Mouse (Mus musculus) thymus, adult 2 months (tissue): ENCODE results near the gene Ncoa3. TPM values are rescaled to one million over a fixed set of nuclear protein-coding genes. Genes with fewer than 3 reads are reported as not detected.
"Not testable (repeated sequence)": the region's sequence is repeated elsewhere in the genome, so short reads cannot be mapped to it uniquely, and the experiment has no call there.

Experiments used
- DNase-seq: peaks from one replicate; pipeline ENCODE4 v3.0.0; 2021
- H3K27ac ChIP-seq: fragments of 200-500 bp; 2 replicates; pipeline ENCODE4 v1.5.1; 2012; ENCODE audit warnings: low read length, control low read depth; ENCODE audit not compliant: control insufficient read depth, insufficient read depth
- H3K27me3 ChIP-seq: fragments of 200-500 bp; 2 replicates; pipeline ENCODE4 v1.6.1; 2012; ENCODE audit warnings: mild to moderate bottlenecking, low read length, moderate library complexity, mixed read lengths; ENCODE audit not compliant: control insufficient read depth, insufficient read depth
- H3K36me3 ChIP-seq: fragments of 200-500 bp; 2 replicates; pipeline ENCODE4 v1.6.1; 2012; ENCODE audit warnings: mild to moderate bottlenecking, low read length, moderate library complexity; ENCODE audit not compliant: control insufficient read depth, insufficient read depth
- H3K4me1 ChIP-seq: fragments of 200-500 bp; replicated peaks from 2 replicates; pipeline ENCODE4 v1.6.1; 2012; ENCODE audit warnings: low read length; ENCODE audit not compliant: control insufficient read depth, insufficient read depth
- H3K4me3 ChIP-seq: fragments of 200-500 bp; 2 replicates; pipeline ENCODE4 v1.5.1; 2012; ENCODE audit warnings: mild to moderate bottlenecking, low read length, control low read depth, moderate library complexity; ENCODE audit not compliant: control insufficient read depth, insufficient read depth
- CTCF ChIP-seq: fragments of 200-500 bp; IDR thresholded peaks from 2 replicates; pipeline ENCODE4 v1.5.1; 2012; ENCODE audit warnings: mild to moderate bottlenecking, control low read depth, low read length, moderate library complexity, borderline replicate concordance; ENCODE audit not compliant: control insufficient read depth, poor library complexity, insufficient read depth; ENCODE audit errors: extremely low read depth
- POLR2A ChIP-seq: fragments of 200-500 bp; IDR thresholded peaks from 2 replicates; pipeline ENCODE4 v1.6.1; 2012; ENCODE audit warnings: mild to moderate bottlenecking, low read length, control low read depth, moderate library complexity; ENCODE audit not compliant: control insufficient read depth, poor library complexity, insufficient read depth; ENCODE audit errors: extremely low read depth
- WGBS: fragments of 180-500 bp; shearing (Covaris S2); methylation state at CpG from one replicate; pipeline ENCODE4 v1.1.7; 2018; 5-methylcytosine and 5-hydroxymethylcytosine counted together
- polyA plus RNA-seq: library from polyadenylated mRNA; depleted of rRNA; stranded (reverse); fragments of >200 nt; gene quantifications from 2 replicates; pipeline ENCODE4 v1.2.3, GENCODE M21; 2012; rRNA removed

Gene Ncoa3
- polyA plus RNA-seq = 70.0 and 73.4 TPM in 2 replicates

GRCm38 (mm10) chr2:165992270-165993172, at the start of gene Ncoa3:
Gene Ncoa3, plus strand, starts transcription at chr2:165992636.
- H3K27me3 ChIP-seq = no peaks in the 10 kb centered on the region
- peaks cover 3% of the 10 kb centered on the region for H3K4me1 ChIP-seq
- H3K27ac ChIP-seq = peak within 1 kb of the TSS; percentile 15
- WGBS = 1% methylated on average over 95 of the region's 103 CpGs
- TF ChIP-seq CTCF (0 out of 2 replicates have a peak, but pooled peaks have one; percentile 61), POLR2A (peak; percentile 100)
- H3K4me3 ChIP-seq = peak within 1 kb of the TSS; percentile 78
- no peaks in the 10 kb centered on the region for H3K36me3 ChIP-seq
- DNase-seq = peak; percentile 90

GRCm38 (mm10) chr2:165943113-165943512, 49.3 kb upstream of the Ncoa3 start:
- Histone ChIP-seq H3K27me3 (no peaks in the 10 kb centered on the region), H3K36me3 (no peaks in the 10 kb centered on the region), H3K27ac (no peak overlapping the region), H3K4me3 (no peak overlapping the region), H3K4me1 (peaks cover 3% of the 10 kb centered on the region; the same call in 1 of the 2 replicates)
- TF ChIP-seq CTCF = no peak
- no peak for TF ChIP-seq POLR2A
- no peak for DNase-seq
- WGBS = 95% methylated on average over 2 of the region's 2 CpGs

- WGBS = 93% methylated on average over 11 of the region's 11 CpGs
- peaks cover 15% of the 10 kb centered on the region for H3K4me1 ChIP-seq
- no peaks in the 10 kb centered on the region for H3K36me3 ChIP-seq
- no peak for DNase-seq
- no peak overlapping the region for H3K4me3 ChIP-seq
- TF ChIP-seq CTCF = no peak
- no peak for TF ChIP-seq POLR2A
- no peaks in the 10 kb centered on the region for H3K27me3 ChIP-seq
- H3K27ac ChIP-seq = no peak overlapping the region
These were observed 47.7 kb upstream of the Ncoa3 start for GRCm38 (mm10) chr2:165944576-165945351.

- no peaks in the 10 kb centered on the region for H3K36me3 ChIP-seq
- no peak for DNase-seq
These were observed 46.3 kb upstream of the Ncoa3 start for GRCm38 (mm10) chr2:165946046-165946564.

GRCm38 (mm10) chr2:165948007-165948406, 44.4 kb upstream of the Ncoa3 start:
- no peak for TF ChIP-seq POLR2A
- no peak for TF ChIP-seq CTCF
- WGBS = 63% methylated on average over 1 of the region's 1 CpGs
- no peak overlapping the region for H3K27ac ChIP-seq
- H3K27me3 ChIP-seq = no peaks in the 10 kb centered on the region
- no peak for DNase-seq
- H3K4me3 ChIP-seq = no peak overlapping the region
- no peaks in the 10 kb centered on the region for H3K36me3 ChIP-seq
- peaks cover 38% of the 10 kb centered on the region for H3K4me1 ChIP-seq

More at GRCm38 (mm10) chr2:165946046-165946564, 46.3 kb upstream of the Ncoa3 start:
- TF ChIP-seq POLR2A (no peak), CTCF (no peak)
- Histone ChIP-seq H3K4me3 (no peak overlapping the region), H3K4me1 (peaks cover 21% of the 10 kb centered on the region), H3K27me3 (no peaks in the 10 kb centered on the region), H3K27ac (no peak overlapping the region)
- 52% methylated on average over 1 of the region's 1 CpGs for WGBS

GRCm38 (mm10) chr2:165948785-165949184, 43.7 kb upstream of the Ncoa3 start:
- H3K4me1 ChIP-seq = peaks cover 42% of the 10 kb centered on the region
- 86% methylated on average over 1 of the region's 1 CpGs for WGBS

GRCm38 (mm10) chr2:165949719-165950118, 42.7 kb upstream of the Ncoa3 start:
- peak overlapping the region; percentile 77 for H3K27ac ChIP-seq
- WGBS = 1% methylated on average over 3 of the region's 3 CpGs
- H3K27me3 ChIP-seq = no peaks in the 10 kb centered on the region
- TF ChIP-seq POLR2A (no peak), CTCF (no peak)
- H3K4me3 ChIP-seq = no peak overlapping the region
- peak; percentile 67 for DNase-seq
- H3K36me3 ChIP-seq = no peaks in the 10 kb centered on the region
- H3K4me1 ChIP-seq = peaks cover 49% of the 10 kb centered on the region

More at GRCm38 (mm10) chr2:165948785-165949184, 43.7 kb upstream of the Ncoa3 start:
- H3K27ac ChIP-seq, H3K4me3 ChIP-seq, DNase-seq, H3K36me3 ChIP-seq, H3K27me3 ChIP-seq: not testable (repeated sequence)
